Mouse (Mus musculus): ENCODE data around the gene Junb. TPM values are rescaled to one million over a fixed set of nuclear protein-coding genes. Genes with fewer than 3 reads are reported as not detected.
A peak's percentile ranks its signal among the peaks of the same experiment; 100 is the strongest.

Gene Junb
- polyA plus RNA-seq, 1 experiment from 2014 or later = 8.0 TPM

DNA sequence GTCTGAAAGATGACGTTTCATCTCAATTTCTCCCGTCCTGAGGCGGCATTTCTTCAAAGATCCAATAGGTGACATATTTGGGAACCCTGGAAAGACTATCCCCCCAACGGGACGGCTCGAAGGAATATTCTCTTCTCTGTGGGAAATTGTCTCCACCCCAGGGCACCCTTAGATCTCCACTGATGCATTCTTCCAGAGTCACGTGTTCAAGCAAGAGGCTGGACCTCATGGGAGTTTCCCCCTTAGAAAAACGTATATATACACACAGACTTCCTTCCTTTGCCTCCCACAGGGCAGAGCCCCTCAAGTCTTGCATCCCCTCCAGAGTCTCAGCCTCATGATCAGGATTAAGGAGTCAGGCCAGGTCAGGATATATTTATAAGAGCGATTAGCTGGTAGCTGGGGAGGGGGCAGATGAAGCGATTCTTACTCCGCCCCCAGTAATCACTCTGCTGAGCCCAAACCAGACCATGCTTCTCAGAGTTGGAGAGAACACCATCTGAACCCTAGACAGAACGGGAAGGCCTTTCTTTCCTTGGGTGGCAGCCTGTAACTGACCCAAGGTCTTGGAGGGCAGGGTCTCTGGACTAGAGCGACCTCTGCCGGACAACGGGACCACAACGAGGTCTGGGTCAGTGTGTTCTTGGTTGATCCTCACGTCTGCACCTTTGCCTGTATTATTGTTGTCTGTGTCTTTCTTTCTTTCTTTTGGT, 31.8 kb downstream of the Junb start, which contains the start of gene Rtbdn:
Rtbdn (plus strand) TSS at position 464 of the 713 bp plus-strand sequence.
- 9% methylated on average over 17 of the region's 17 CpGs for WGBS

DNA sequence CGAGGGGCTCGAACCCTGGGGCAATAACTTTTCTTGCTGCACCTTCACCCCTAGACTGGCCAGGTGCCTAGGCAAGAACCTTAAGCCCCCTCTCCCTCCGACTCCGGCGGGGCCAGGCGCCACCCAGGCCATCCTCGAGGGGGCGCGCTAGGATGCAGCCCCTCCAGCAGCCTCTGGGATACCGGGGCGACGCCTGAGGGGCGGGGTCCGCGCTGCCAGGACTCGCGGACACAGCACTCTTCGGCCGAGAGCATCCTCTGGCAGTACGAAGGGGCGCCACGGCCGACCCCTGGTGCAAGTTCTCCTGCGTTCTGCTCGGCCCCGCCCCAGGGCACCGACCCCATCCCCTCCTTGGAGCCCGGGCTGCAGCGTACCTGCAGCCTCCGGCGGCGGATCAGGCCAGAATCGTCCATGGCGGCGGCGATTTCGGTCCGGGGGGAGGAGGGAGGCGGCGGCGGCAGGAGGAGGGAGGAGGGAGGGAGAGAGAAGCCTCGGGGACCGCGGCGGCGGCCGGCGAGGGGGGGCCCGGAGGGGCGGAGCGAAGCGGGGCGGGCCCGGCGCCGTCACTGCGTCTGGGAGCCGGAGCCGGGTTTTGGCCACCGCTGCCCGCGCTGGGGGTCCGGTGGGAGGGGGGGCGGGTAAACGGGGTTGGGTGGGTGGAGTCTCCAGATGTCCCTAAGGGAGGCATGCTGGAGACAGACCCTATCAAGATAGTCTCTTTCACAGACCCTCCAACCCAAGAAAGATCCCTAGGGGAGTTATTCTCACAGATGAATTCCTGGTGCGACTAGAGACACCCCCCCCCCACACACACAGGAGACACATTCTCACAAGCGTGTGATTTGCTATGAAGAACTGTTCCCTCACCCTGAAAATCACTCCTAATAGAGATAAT, 32.6 kb downstream of the Junb start:
- 2% methylated on average over 51 of the region's 67 CpGs for WGBS
- 0 out of 2 replicates have a peak, but pooled peaks have one; percentile 25 for ATAC-seq (ENCODE audit: insufficient number of reproducible peaks, insufficient read depth, low FRiP score, low TSS enrichment)
- Histone ChIP-seq H3K4me2 (replicated peaks) (peak overlapping the region; percentile 86), H3K27ac (no peak overlapping the region), H3K9me3 (no peaks in the 10 kb centered on the region), H3K36me3 (no peaks in the 10 kb centered on the region), H3K27me3 (peaks cover 79% of the 10 kb centered on the region), H3K4me1 (peaks cover 16% of the 10 kb centered on the region), H3K4me3 (peak overlapping the region; percentile 46), H3K9ac (peak overlapping the region; percentile 48)

More for the DNA sequence above, 31.8 kb downstream of the Junb start, which contains the start of gene Rtbdn:
- Histone ChIP-seq H3K9ac (peak within 1 kb of the TSS; percentile 48), H3K4me3 (peak within 1 kb of the TSS; percentile 46), H3K27ac (no peak within 1 kb of the TSS), H3K9me3 (no peaks in the 10 kb centered on the region), H3K36me3 (no peaks in the 10 kb centered on the region), H3K4me1 (peaks cover 16% of the 10 kb centered on the region), H3K27me3 (peaks cover 81% of the 10 kb centered on the region), H3K4me2 (replicated peaks) (peak within 1 kb of the TSS; percentile 86)
- 0 out of 2 replicates have a peak, but pooled peaks have one; percentile 16 for ATAC-seq (ENCODE audit: insufficient number of reproducible peaks, insufficient read depth, low FRiP score, low TSS enrichment)

DNA sequence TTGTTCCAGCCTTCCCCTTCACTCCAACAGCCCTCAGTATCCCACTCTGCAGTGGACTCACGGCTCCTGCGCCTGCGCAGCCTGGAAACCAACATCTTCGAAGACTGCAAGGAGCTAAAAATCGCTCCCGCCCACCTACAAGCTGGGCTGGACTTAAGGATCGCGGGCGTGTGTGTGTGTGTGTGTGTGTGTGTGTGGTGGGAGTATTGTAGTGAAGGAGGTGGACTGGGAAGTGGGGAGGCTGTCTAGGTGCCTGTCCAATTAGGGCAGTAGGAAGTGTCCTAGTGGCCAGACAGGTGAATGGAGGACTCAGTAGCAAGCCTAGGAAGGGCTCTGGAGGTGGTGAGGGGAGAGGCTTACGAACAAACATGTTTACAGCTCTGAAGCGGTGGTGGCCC, 33.3 kb downstream of the Junb start:
- Histone ChIP-seq H3K4me2 (replicated peaks) (peak overlapping the region; percentile 86), H3K4me3 (peak overlapping the region; percentile 46), H3K27ac (no peak overlapping the region), H3K9me3 (no peaks in the 10 kb centered on the region), H3K27me3 (peaks cover 79% of the 10 kb centered on the region), H3K4me1 (peaks cover 16% of the 10 kb centered on the region), H3K36me3 (no peaks in the 10 kb centered on the region), H3K9ac (no peak overlapping the region)
- no peak for ATAC-seq (ENCODE audit: insufficient number of reproducible peaks, insufficient read depth, low FRiP score, low TSS enrichment)
- WGBS = 2% methylated on average over 11 of the region's 11 CpGs

- H3K4me3 ChIP-seq = peak overlapping the region; percentile 13; the same call in 1 of the 2 replicates
- WGBS = 3% methylated on average over 26 of the region's 26 CpGs
- H3K9me3 ChIP-seq = no peaks in the 10 kb centered on the region
- no peak overlapping the region for H3K27ac ChIP-seq
- H3K4me1 ChIP-seq = peaks cover 16% of the 10 kb centered on the region
- no peak for ATAC-seq (ENCODE audit: insufficient number of reproducible peaks, insufficient read depth, low FRiP score, low TSS enrichment)
- H3K4me2 ChIP-seq (replicated peaks) = peak overlapping the region; percentile 15; the same call in 1 of the 2 replicates
- H3K27me3 ChIP-seq = peaks cover 74% of the 10 kb centered on the region
- no peaks in the 10 kb centered on the region for H3K36me3 ChIP-seq
- no peak overlapping the region for H3K9ac ChIP-seq
These were observed 33.9 kb downstream of the Junb start for GRCm38 (mm10) chr8:84944478-84945160.

GRCm38 (mm10) chr8:84943699-84944098, 34.8 kb downstream of the Junb start:
- Histone ChIP-seq H3K4me2 (replicated peaks) (no peak overlapping the region), H3K9me3 (no peaks in the 10 kb centered on the region), H3K4me1 (peaks cover 16% of the 10 kb centered on the region), H3K27ac (no peak overlapping the region), H3K4me3 (no peak overlapping the region), H3K9ac (no peak overlapping the region), H3K36me3 (no peaks in the 10 kb centered on the region), H3K27me3 (peaks cover 71% of the 10 kb centered on the region)
- ATAC-seq (ENCODE audit: insufficient number of reproducible peaks, insufficient read depth, low FRiP score, low TSS enrichment) = no peak
- WGBS = 18% methylated on average over 4 of the region's 4 CpGs

DNA sequence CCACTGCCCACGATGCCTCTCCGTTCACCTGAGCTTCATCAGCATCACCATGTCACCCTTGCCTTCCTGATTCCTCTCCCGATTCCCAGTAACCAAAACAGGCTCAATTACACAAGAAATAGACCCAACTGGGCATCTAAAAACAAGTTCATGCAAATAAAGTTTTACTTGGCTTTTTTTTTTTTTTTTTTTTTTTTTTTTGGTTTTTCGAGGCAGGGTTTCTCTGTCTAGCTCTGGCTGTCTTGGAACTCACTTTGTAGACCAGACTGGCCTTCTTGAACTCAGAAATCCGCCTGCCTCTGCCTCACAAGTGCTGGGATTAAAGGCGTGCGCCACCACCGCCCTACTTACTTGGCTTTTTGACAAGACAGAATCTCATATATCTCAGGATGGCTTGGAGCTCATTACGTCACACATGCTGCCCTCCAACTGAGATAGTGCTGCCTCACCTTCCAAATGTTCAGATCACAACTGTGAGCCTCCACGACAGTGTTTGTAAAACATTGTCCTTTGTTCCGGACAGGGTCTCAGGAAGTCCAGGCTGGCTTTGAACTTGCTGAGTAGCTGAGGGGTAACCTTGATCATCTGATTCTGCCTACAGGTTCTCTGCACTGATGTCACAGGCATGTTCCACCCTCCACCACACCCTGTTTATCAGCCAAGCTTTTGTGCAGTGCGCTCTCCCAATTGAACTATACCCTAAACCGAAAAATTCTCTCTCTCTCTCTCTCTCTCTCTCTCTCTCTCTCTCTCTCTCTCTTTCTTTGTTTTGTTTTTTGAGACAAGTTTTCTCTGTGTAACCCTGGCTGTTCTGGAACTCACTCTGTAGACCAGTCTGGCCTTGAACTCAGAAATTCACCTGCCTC, 40.7 kb downstream of the Junb start:
- Histone ChIP-seq H3K36me3 (no peaks in the 10 kb centered on the region), H3K9me3 (no peaks in the 10 kb centered on the region), H3K27ac (no peak overlapping the region), H3K27me3 (peaks cover 69% of the 10 kb centered on the region), H3K4me3 (no peak overlapping the region; the same call in 1 of the 2 replicates), H3K4me1 (peaks cover 16% of the 10 kb centered on the region), H3K4me2 (replicated peaks) (peak overlapping the region; percentile 74; the same call in 1 of the 2 replicates), H3K9ac (no peak overlapping the region)
- ATAC-seq (ENCODE audit: insufficient number of reproducible peaks, insufficient read depth, low FRiP score, low TSS enrichment) = no peak
- WGBS = 63% methylated on average over 13 of the region's 13 CpGs

GRCm38 (mm10) chr8:84936962-84937546, 41.5 kb downstream of the Junb start, which contains the start of gene Mast1:
TSS of gene Mast1 (minus strand) at chr8:84937359.
- peak within 1 kb of the TSS; percentile 74 for H3K4me2 ChIP-seq (replicated peaks)
- H3K36me3 ChIP-seq = no peaks in the 10 kb centered on the region
- ATAC-seq (ENCODE audit: insufficient number of reproducible peaks, insufficient read depth, low FRiP score, low TSS enrichment) = no peak
- H3K9me3 ChIP-seq = no peaks in the 10 kb centered on the region
- H3K4me3 ChIP-seq = peak within 1 kb of the TSS; percentile 44
- H3K9ac ChIP-seq = peak within 1 kb of the TSS; percentile 41
- under 1% methylated on average over 46 of the region's 50 CpGs for WGBS
- no peak within 1 kb of the TSS for H3K27ac ChIP-seq
- peaks cover 68% of the 10 kb centered on the region for H3K27me3 ChIP-seq
- H3K4me1 ChIP-seq = peaks cover 16% of the 10 kb centered on the region

GRCm38 (mm10) chr8:84936041-84936961, 42.2 kb downstream of the Junb start:
- H3K9me3 ChIP-seq = no peaks in the 10 kb centered on the region
- peak overlapping the region; percentile 74 for H3K4me2 ChIP-seq (replicated peaks)
- H3K36me3 ChIP-seq = no peaks in the 10 kb centered on the region
- peaks cover 76% of the 10 kb centered on the region for H3K27me3 ChIP-seq
- WGBS = 24% methylated on average over 23 of the region's 23 CpGs
- H3K27ac ChIP-seq = no peak overlapping the region
- peaks cover 16% of the 10 kb centered on the region for H3K4me1 ChIP-seq
- H3K9ac ChIP-seq = peak overlapping the region; percentile 41; the same call in 1 of the 2 replicates
- peak overlapping the region; percentile 44 for H3K4me3 ChIP-seq
- ATAC-seq (ENCODE audit: insufficient number of reproducible peaks, insufficient read depth, low FRiP score, low TSS enrichment) = no peak

DNA sequence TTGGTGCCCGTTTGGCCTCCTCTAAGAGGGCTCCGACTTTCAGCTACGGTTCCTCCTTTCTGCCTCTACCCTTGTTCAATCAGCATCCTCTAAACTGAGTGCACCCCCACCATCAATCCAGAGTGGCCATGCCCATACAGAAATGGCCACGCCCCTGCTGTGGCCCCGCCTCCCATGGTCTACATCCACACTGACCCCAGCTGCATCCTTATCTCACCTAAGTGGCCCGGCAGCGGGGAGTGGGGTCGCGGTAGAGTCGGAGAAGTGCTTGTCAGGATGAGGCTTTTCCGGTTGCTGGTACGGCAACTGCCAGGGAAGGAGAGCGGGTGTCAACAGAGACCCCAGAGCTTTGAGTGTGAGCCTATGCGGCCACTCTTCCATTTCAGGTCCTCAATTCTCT, 43.0 kb downstream of the Junb start:
- Histone ChIP-seq H3K36me3 (no peaks in the 10 kb centered on the region), H3K4me3 (peak overlapping the region; percentile 20), H3K9ac (no peak overlapping the region), H3K4me2 (replicated peaks) (peak overlapping the region; percentile 74; the same call in 1 of the 2 replicates), H3K4me1 (peaks cover 16% of the 10 kb centered on the region), H3K27ac (no peak overlapping the region), H3K9me3 (no peaks in the 10 kb centered on the region), H3K27me3 (peaks cover 75% of the 10 kb centered on the region)
- no peak for ATAC-seq (ENCODE audit: insufficient number of reproducible peaks, insufficient read depth, low FRiP score, low TSS enrichment)
- 3% methylated on average over 14 of the region's 14 CpGs for WGBS

Measured in embryonic facial prominence, embryonic 12.5 days (tissue).